Mouse (Mus musculus) ES-Bruce4 (cell line): ENCODE results near the gene Ppm1l. TPM values are rescaled to one million over a fixed set of nuclear protein-coding genes. Genes with fewer than 3 reads are reported as not detected.

Experiments
- H3K27ac ChIP-seq: 2 replicates; pipeline ENCODE4 v1.5.1; 2012; ENCODE audit warnings: low read length, inconsistent platforms; ENCODE audit not compliant: insufficient read depth
- H3K27me3 ChIP-seq: 2 replicates; pipeline ENCODE4 v1.6.1; 2012; ENCODE audit warnings: mild to moderate bottlenecking, low read length, inconsistent platforms; ENCODE audit not compliant: control insufficient read depth, poor library complexity, insufficient read depth, severe bottlenecking
- H3K36me3 ChIP-seq: 2 replicates; pipeline ENCODE4 v1.6.1; 2012; ENCODE audit warnings: inconsistent platforms, mild to moderate bottlenecking, low read length, moderate library complexity; ENCODE audit not compliant: control insufficient read depth, poor library complexity, insufficient read depth, severe bottlenecking
- H3K4me1 ChIP-seq: one replicate; pipeline ENCODE4 v1.8.1; 2011; ENCODE audit warnings: low read length; ENCODE audit not compliant: control insufficient read depth, insufficient read depth
- H3K4me3 ChIP-seq: 2 replicates; pipeline ENCODE4 v1.5.1; 2011; ENCODE audit warnings: low read depth, mild to moderate bottlenecking, low read length
- H3K9ac ChIP-seq: 2 replicates; pipeline ENCODE4 v1.6.1; 2012; ENCODE audit warnings: low read depth, mild to moderate bottlenecking, inconsistent platforms; ENCODE audit not compliant: poor library complexity, severe bottlenecking
- H3K9me3 ChIP-seq: replicated peaks from 2 replicates; pipeline ENCODE4 v1.6.1; 2012; ENCODE audit warnings: mild to moderate bottlenecking, low read length, inconsistent platforms; ENCODE audit not compliant: control insufficient read depth, poor library complexity, insufficient read depth, severe bottlenecking
- CTCF ChIP-seq: IDR thresholded peaks from one replicate; pipeline ENCODE4 v1.8.1; 2011; ENCODE audit warnings: low read depth, low read length
- EP300 ChIP-seq: IDR thresholded peaks from 2 replicates; pipeline ENCODE4 v1.6.1; 2011; ENCODE audit warnings: low read depth, low read length; ENCODE audit not compliant: insufficient read depth
- POLR2A ChIP-seq: IDR thresholded peaks from one replicate; pipeline ENCODE4 v1.8.1; 2011; ENCODE audit warnings: low read length; ENCODE audit not compliant: insufficient read depth
- polyA plus RNA-seq: library from polyadenylated mRNA; stranded (reverse); fragments of >200 nt; gene quantifications from 2 replicates; pipeline ENCODE4 v1.2.4, GENCODE M21; 2011; ENCODE audit warnings: low read depth; ENCODE audit not compliant: missing spikeins, insufficient read depth, insufficient read length

Ppm1l gene
- polyA plus RNA-seq, 1 experiment: 3.5 TPM

DNA sequence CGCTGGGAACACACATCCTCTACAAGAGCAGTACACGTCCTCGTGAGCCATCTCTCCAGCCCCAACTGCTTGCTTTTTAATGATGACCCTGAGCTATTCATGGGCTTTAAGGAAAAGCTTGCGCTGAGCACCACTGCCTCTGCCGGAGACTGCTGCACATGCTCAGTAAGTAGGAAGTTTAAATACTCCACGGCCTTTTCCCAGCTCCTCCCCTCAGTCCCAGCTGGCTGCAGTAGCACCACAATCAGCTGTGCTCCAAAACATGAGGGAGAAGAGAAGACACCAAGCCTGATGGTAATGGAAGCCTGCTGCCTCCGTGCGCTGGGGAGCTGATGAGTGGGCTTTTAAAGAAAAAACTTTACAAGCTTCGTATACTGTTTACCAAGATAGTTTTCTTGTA, 277.4 kb downstream of the Ppm1l start:
- H3K27ac ChIP-seq: no peak overlapping the region
- H3K4me1 ChIP-seq: peaks cover 3% of the 10 kb centered on the region
- no peak for TF ChIP-seq EP300
- no peak overlapping the region for H3K9ac ChIP-seq
- no peaks in the 10 kb centered on the region for H3K36me3 ChIP-seq
- no peak overlapping the region for H3K4me3 ChIP-seq
- H3K9me3 ChIP-seq: no peaks in the 10 kb centered on the region
- peaks cover 4% of the 10 kb centered on the region; the same call in 1 of the 2 replicates for H3K27me3 ChIP-seq

DNA sequence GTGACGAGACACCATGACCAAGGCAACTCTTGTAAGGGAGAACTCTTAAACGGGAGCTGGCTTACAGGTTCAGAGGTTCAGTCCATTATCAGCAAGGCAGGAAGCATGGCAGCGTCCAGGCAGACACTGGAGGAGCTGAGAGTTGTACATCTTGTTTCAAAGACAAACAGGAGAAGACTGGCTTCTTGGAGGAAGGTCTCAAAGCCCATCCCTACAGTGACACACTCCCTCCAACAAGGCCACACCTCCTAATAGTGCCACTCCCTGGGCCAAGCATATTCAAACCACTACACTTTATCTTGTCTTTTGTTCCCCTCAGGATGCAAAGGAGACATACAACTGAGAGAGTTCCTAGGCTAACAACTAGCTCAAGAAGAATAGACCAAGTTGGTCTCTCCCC, 279.5 kb downstream of the Ppm1l start:
- Histone ChIP-seq H3K4me3 (no peak overlapping the region), H3K27me3 (peaks cover 6% of the 10 kb centered on the region; the same call in 1 of the 2 replicates), H3K27ac (no peak overlapping the region), H3K9me3 (peaks cover 3% of the 10 kb centered on the region; the same call in 1 of the 2 replicates), H3K9ac (no peak overlapping the region), H3K36me3 (no peaks in the 10 kb centered on the region), H3K4me1 (peaks cover 3% of the 10 kb centered on the region)
- no peak for TF ChIP-seq CTCF
- TF ChIP-seq POLR2A: no peak
- TF ChIP-seq EP300: no peak

DNA sequence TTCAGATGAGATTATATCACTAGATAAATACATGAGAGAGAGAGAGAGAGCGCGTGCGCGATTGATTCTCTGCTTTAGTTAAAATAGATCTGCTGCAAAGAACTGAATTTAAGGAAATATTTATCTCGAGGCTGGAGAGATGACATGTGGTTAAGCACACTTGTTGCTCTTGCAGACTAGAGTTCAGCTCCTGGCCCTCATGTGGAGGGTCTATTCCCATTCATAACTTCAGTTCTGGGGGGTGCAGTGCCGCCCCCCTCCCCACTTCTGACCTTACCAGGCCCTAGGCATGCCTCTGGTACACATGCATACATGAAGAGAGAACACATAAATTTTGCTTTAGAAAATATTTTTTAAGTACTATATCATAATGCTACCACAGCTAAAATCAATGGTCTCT, 280.6 kb downstream of the Ppm1l start:
- Histone ChIP-seq H3K36me3 (no peaks in the 10 kb centered on the region), H3K4me3 (no peak overlapping the region), H3K9me3 (peaks cover 5% of the 10 kb centered on the region; the same call in 1 of the 2 replicates), H3K4me1 (peaks cover 3% of the 10 kb centered on the region), H3K27me3 (peaks cover 6% of the 10 kb centered on the region; the same call in 1 of the 2 replicates), H3K27ac (no peak overlapping the region), H3K9ac (no peak overlapping the region)
- no peak for TF ChIP-seq POLR2A
- TF ChIP-seq CTCF: no peak
- TF ChIP-seq EP300: no peak

DNA sequence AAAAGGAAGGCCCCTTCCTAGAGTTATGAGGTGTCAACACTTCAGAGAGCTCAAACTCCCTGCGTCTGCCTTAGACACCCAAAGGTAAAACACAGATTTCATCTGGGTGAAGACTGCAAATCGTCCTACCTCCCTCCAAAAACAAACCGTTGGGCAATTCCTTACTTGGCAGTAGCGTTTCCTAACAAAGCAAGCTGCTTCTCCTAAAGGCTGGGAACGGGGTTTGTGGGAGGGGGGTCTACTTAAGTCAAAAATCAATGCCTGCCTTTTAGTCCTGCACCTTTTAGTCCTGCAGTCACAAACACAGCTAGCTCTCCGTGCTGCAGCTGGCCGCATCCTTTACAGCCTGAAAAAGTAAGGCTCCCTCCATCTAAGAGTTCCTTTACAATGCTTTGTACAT, 281.2 kb downstream of the Ppm1l start:
- TF ChIP-seq CTCF (no peak), POLR2A (no peak), EP300 (no peak)
- H3K9me3 ChIP-seq: peaks cover 5% of the 10 kb centered on the region; the same call in 1 of the 2 replicates
- peak overlapping the region; percentile 69; the same call in 1 of the 2 replicates for H3K4me3 ChIP-seq
- H3K9ac ChIP-seq: peak overlapping the region; percentile 91
- peaks cover 3% of the 10 kb centered on the region for H3K4me1 ChIP-seq
- H3K36me3 ChIP-seq: no peaks in the 10 kb centered on the region
- peaks cover 6% of the 10 kb centered on the region; the same call in 1 of the 2 replicates for H3K27me3 ChIP-seq
- H3K27ac ChIP-seq: no peak overlapping the region

GRCm38 (mm10) chr3:69598261-69599165, 281.9 kb downstream of the Ppm1l start, which contains the start of gene B3galnt1:
Gene B3galnt1, minus strand, starts transcription at chr3:69598960.
- H3K9me3 ChIP-seq: peaks cover 5% of the 10 kb centered on the region; the same call in 1 of the 2 replicates
- peaks cover 6% of the 10 kb centered on the region; the same call in 1 of the 2 replicates for H3K27me3 ChIP-seq
- TF ChIP-seq CTCF (peak; percentile 23), EP300 (no peak), POLR2A (no peak)
- H3K36me3 ChIP-seq: no peaks in the 10 kb centered on the region
- peaks cover 3% of the 10 kb centered on the region for H3K4me1 ChIP-seq
- peak within 1 kb of the TSS; percentile 69 for H3K4me3 ChIP-seq
- H3K27ac ChIP-seq: no peak within 1 kb of the TSS
- H3K9ac ChIP-seq: peak within 1 kb of the TSS; percentile 91

DNA sequence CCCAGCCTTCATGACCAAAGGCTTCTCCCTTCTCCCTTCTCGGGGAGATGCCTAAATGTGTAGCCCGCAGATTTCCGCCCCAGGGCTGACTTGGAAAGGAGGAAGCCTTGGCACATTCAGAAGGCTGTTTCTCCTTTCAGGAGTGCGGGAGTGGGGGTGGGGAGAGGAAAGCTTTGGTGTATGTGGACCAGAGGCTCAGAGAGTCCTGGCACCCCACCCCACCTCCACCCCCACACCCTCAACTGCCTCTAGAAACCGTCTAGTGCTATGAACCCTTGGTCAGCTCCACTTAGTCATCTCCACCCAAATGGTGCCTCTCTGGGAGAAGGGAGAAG, 282.5 kb downstream of the Ppm1l start:
- H3K4me3 ChIP-seq: peak overlapping the region; percentile 69
- no peak overlapping the region for H3K27ac ChIP-seq
- peaks cover 3% of the 10 kb centered on the region for H3K4me1 ChIP-seq
- H3K27me3 ChIP-seq: peaks cover 6% of the 10 kb centered on the region; the same call in 1 of the 2 replicates
- peaks cover 5% of the 10 kb centered on the region; the same call in 1 of the 2 replicates for H3K9me3 ChIP-seq
- H3K9ac ChIP-seq: peak overlapping the region; percentile 91
- H3K36me3 ChIP-seq: no peaks in the 10 kb centered on the region
- TF ChIP-seq CTCF (no peak), POLR2A (no peak), EP300 (no peak)
